Mouse (Mus musculus): ENCODE data around the gene Ahr. TPM values are rescaled to one million over a fixed set of nuclear protein-coding genes. Genes with fewer than 3 reads are reported as not detected.
A peak's percentile ranks its signal among the peaks of the same experiment; 100 is the strongest.

Gene Ahr
- total RNA-seq (2021): 1 to 10 TPM; 1.7 to 1.9 TPM
- long read RNA-seq, experiment 1, full-length matches to known transcripts: 1 of 1 reads
- long read RNA-seq, experiment 1, partial matches to known transcripts: 0 of 1 reads
- long read RNA-seq, experiment 1, other reads (novel, unspliced or antisense): 0 of 1 reads
- long read RNA-seq, experiment 2, full-length matches to known transcripts: 2 of 2 reads
- long read RNA-seq, experiment 2, partial matches to known transcripts: 0 of 2 reads
- long read RNA-seq, experiment 2, other reads (novel, unspliced or antisense): 0 of 2 reads

GRCm38 (mm10) chr12:35534754-35535236 is at the start of gene Ahr:
Gene Ahr (minus strand): TSS chr12:35535038.
- DNase-seq: peak; percentile 81

GRCm38 (mm10) chr12:35578826-35579225 is 44.0 kb upstream of the Ahr start:
- no peak for DNase-seq

GRCm38 (mm10) chr12:35576107-35576506 is 41.3 kb upstream of the Ahr start:
- DNase-seq: no peak

- no peak for DNase-seq
These were observed 38.9 kb upstream of the Ahr start for GRCm38 (mm10) chr12:35573713-35574112.

- no peak for DNase-seq
These were observed 28.0 kb upstream of the Ahr start for GRCm38 (mm10) chr12:35562826-35563225.

DNA sequence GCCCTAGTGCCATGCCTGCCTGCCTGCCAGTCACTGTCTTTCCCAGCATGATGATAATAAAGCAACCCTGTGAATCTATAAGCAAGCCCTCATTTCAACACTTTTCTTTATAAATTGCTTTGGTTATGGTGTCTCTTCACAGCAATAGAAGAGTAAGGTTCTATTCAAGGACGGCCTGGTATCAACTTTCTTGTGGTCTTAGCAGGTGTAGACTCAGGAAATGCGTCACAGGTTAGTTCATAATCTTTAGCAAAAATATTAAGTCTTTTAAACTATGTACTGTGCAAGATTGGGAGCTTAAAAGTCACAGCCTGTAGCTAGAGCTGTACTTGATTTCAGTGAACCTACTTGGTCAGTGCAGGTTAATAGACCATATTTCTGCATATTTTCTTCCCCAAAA is 24.0 kb upstream of the Ahr start:
- DNase-seq: no peak

DNA sequence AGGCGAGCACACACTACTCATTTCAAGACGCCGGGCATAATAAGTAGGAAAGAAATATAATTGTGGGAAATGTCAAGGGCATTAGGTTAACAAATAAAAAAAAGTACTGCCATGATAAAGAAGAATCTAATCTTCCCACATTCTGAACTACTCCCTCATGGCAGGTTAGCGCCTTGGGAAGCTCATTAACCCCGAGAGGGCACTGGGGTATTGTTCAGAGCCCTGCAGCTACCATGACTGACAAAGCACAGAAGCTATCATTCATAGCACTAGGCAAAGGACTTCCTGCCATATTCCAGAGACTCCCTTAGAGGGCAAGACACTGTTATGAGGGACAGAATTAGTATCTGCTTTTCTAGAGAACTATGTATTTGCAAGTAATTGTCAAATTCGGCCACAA is 21.1 kb upstream of the Ahr start:
- no peak for DNase-seq

DNA sequence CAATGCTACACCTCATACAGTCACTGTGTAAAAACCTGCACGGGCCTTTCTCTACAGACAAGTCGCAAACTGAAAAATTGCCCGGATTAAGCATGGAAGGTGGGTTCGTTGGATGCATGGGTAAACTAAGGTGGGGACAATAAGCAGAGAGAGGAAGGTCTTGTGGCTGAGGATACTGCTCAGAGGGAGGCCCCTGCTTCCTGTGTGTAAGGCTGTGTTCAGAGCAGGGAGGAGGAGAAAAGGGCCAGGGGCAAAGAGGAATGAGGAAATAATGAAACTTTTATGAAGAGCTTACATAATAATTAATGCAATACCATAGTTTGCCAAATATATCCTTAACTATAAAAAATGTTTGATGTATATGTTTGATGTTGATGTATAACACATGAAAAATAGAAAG is 19.5 kb upstream of the Ahr start:
- DNase-seq: no peak

DNA sequence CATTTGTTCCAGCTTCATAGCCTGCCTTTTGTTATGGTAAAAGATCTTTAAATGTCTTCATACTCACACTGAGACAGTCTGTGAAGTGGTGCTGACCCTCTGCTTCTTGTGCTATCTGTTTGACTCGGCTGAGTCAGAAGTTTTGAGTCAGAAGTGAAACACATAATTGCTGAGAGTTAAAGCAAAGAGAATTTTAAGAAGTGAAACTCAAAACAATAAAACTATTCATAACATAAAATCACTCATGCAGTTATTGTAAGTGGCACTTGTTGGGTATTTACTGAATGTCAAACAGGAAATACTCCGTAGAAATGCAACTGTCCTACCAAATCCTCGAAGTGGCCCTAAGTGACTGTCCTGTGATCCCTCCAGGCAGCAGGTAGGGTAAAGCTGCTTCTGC is 18.3 kb upstream of the Ahr start:
- DNase-seq: no peak

DNA sequence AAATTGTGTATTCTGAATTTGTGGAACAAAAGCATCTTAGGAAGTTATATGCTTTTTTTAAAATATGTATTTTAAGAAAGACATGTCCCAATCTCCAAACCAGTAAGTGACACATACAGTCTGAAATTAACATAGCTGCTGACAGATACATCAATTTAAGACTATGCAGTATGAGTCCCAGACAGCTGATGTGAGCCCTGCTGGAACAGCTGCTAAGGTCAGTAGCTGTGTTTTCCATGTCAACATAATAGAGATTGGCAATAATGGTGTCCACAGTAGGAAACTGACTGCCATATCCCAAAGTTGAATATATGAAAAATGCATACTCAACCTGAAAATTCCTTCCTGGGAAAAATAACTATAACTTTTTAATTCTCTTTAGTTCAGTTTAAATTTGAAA is 15.5 kb upstream of the Ahr start:
- no peak for DNase-seq

DNA sequence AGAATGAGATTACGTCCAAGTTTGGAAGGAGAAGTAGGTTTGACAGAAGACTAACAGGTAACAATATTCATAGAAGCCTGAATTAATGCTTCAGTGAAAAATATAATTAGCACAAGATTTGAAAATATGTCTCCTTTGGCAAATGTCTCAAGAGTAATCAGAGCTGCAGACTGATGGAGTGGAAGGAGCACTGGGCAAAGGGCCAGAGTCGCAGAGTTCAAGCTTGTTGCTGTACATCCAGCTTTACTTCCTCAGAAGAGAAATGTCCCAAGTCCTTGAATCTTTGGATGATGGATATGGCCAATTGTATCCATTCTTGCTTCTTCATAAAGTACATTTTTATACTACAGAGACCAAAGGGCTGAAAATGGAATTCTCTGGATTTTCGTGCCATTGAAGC is 8.0 kb upstream of the Ahr start:
- no peak for DNase-seq

DNA sequence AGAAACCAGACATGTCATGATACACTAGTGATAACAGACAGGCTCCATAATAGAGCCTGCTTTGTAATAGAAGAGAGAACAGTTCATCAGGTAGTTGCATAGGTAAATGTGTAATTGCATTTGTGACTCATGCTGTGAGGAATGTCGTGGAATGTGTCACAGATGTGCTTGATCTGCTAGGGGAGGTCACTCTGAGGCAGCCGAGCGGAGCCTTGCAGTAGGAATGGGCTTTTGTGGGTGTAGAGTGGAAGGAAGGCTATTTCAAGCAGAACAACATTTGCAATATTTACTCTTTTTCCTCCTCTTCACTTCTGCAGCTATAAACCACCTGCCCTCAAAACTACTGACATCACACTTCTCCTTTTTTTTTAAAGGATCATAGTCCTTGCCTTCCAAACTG is 4.0 kb upstream of the Ahr start:
- DNase-seq: no peak

GRCm38 (mm10) chr12:35534114-35534753 is 604 bp downstream of the Ahr start:
- no peak for DNase-seq

GRCm38 (mm10) chr12:35533748-35534113 is 1.1 kb downstream of the Ahr start:
- DNase-seq: no peak

DNA sequence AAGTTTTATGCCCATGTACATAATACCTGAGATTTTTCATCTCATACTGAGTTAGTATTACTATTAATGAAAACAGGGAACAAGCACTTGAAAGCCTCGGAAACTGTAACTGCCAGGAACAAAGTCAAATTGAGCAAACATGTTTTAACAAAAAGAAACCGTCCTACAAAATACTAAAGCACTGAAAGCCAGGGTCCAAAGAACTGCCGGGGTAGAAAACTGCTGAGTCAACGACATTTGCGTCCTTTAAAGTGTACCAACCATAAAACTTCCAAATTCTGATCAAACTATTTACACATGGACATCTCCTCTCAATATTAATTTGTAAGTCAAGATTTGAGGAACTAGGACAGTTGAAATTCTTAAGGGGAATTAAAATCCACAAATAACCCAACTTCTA is 1.7 kb downstream of the Ahr start:
- DNase-seq: no peak

DNA sequence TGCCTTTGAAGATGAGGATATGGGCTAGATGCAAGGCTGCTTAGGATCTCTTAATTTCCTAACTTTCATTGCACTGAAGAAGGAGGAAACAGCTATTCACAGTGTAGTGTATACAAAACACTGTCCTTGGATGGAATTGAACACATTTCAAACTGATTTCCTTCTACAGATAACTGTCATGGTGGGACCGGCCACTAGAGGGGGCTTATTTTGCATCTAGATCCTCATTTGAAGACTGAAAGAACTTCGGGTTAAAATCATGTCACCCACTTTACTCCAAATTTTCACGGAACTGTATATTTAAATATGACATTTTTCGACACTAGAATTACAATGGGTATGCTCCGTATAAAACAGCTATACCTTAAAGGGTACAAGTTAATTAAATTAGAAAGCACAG is 2.7 kb downstream of the Ahr start:
- DNase-seq: no peak

DNA sequence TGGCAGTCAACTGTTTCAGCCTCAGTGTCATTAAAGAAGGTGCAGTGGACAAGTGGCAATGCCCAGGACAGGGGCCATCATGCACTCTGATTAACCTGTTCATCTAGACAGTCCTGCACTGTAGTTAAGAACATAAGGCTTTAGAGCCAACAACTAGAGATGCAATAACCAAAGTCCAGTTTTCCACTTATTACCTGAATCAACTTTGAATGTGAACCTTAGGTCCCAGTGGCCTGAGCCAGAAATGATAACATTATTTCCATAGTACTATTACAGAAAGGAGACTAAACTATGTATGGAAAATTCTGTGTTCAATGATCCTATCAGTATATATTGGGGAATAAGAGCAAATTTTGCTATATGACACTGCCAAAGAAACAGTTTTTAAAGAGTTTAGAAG is 4.3 kb downstream of the Ahr start:
- DNase-seq: no peak

DNA sequence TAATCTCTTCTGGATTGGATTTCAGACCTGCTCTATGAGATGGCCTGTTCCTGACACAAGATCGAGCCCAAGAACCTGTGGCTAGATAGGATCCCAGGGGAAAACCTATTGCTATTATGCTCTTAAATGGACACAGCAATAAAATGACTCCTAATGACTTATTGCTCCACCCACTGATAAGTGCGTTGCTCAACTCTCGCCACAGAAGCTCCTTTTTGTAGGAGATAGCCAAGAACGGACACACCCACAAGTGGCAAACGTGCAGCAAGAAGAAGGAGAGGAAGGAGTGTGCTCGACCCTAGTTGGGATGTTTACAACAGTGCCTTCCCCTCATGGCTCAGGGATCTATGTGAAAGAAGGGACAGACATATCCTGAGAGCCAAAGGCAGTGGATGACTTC is 7.4 kb downstream of the Ahr start:
- no peak for DNase-seq

GRCm38 (mm10) chr12:35522585-35523103 is 12.2 kb downstream of the Ahr start:
- no peak for DNase-seq

- DNase-seq: no peak
These were observed 19.2 kb downstream of the Ahr start for GRCm38 (mm10) chr12:35515621-35516020.

GRCm38 (mm10) chr12:35514671-35515070 is 20.2 kb downstream of the Ahr start:
- DNase-seq: no peak

GRCm38 (mm10) chr12:35510711-35511110 is 24.1 kb downstream of the Ahr start:
- no peak for DNase-seq

- no peak for DNase-seq
These were observed 28.5 kb downstream of the Ahr start for GRCm38 (mm10) chr12:35506383-35506782.

DNA sequence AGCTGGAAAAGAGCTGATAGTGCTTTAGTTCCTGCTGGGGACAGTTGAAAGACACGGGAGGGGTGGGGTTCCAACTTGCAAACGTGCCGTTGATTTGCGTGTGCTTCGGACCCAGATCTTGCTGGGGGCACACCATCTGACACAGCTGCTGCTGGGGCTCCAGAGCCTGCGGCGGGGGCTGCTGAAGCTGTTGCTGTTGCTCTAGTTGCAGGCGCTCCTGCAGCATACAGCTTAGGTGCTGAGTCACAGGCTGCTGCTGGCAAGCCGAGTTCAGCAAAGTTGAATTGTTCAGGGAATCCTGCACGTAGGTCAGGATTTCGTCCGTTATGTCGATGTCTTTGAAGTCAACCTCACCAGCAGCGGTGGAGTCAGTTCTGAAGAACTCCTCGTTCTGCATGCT is 30.8 kb downstream of the Ahr start:
- no peak for DNase-seq

Data from gastrocnemius, postnatal 25 days (tissue).